8 mouse cellular contexts compared by ENCODE assay signal in genomic region chr3:75956551-75957302, GRCm38 (mm10). TPM values are rescaled to one million over a fixed set of nuclear protein-coding genes. Genes with fewer than 3 reads are reported as not detected.
DNase-seq lines count a peak whose midpoint lies in the region; ATAC-seq and TF ChIP-seq lines count a peak whose summit lies in the region.

Gene Golim4, minus strand, starts transcription at chr3:75956949.

- peaks cover 37% of the 10 kb centered on the region for H3K4me1 ChIP-seq in hindbrain, embryonic 10.5 days (replicated peaks)
- H3K4me1 ChIP-seq in lung, postnatal 0 days (ENCODE audit: insufficient read depth, low read depth, low read length), result peaks cover 16% of the 10 kb centered on the region

- peak; percentile 99 for DNase-seq in MN1 (ENCODE audit: low spot score)
- peak; percentile 82 for DNase-seq in cerebellum, adult 9-10 months
- peak; percentile 93 for DNase-seq in hindbrain, embryonic 10.5 days (ENCODE audit: low spot score)
- DNase-seq in layer of hippocampus, adult 9-11 months, result peak; percentile 94
- DNase-seq in lung, postnatal 0 days (ENCODE audit: low spot score), result peak; percentile 98
- DNase-seq in ovary, postnatal 14 days (ENCODE audit: low spot score), result peak; percentile 87
- peak; percentile 86 for DNase-seq in thymus, postnatal 14 days

- WGBS in hindbrain, embryonic 10.5 days, result under 1% methylated on average over 53 of the region's 53 CpGs
- WGBS in lung, postnatal 0 days, result under 1% methylated on average over 51 of the region's 53 CpGs

- no peak for TF ChIP-seq EP300 in lung, postnatal 0 days (IDR thresholded peaks at IDR 0.05)

- peak within 1 kb of the TSS; percentile 59 for H3K9ac ChIP-seq in lung, postnatal 0 days (replicated peaks; ENCODE audit: low read depth)

- H3K4me3 ChIP-seq in hindbrain, embryonic 10.5 days, result peak within 1 kb of the TSS; percentile 67
- H3K4me3 ChIP-seq in lung, postnatal 0 days (ENCODE audit: low read depth, low read length), result peak within 1 kb of the TSS; percentile 61

- TF ChIP-seq CTCF in lung, postnatal 0 days (IDR thresholded peaks at IDR 0.05), result peak; percentile 29

- peak within 1 kb of the TSS; percentile 83 for H3K4me2 ChIP-seq in lung, postnatal 0 days (replicated peaks; ENCODE audit: low read depth, low read length)

- no peaks in the 10 kb centered on the region for H3K27me3 ChIP-seq in hindbrain, embryonic 10.5 days (ENCODE audit: insufficient read depth, poor library complexity, severe bottlenecking)
- no peaks in the 10 kb centered on the region for H3K27me3 ChIP-seq in lung, postnatal 0 days (replicated peaks; ENCODE audit: insufficient read depth, low read length)

- H3K36me3 ChIP-seq in hindbrain, embryonic 10.5 days, result no peaks in the 10 kb centered on the region; the same call in 1 of the 2 replicates
- no peaks in the 10 kb centered on the region for H3K36me3 ChIP-seq in lung, postnatal 0 days (ENCODE audit: insufficient read depth, low read length)

- peak; percentile 95 for ATAC-seq in frontal cortex, adult (ENCODE audit: low TSS enrichment)
- peak; percentile 99 for ATAC-seq in lung, postnatal 0 days

- peak within 1 kb of the TSS; percentile 92 for H3K27ac ChIP-seq in hindbrain, embryonic 10.5 days
- peak within 1 kb of the TSS; percentile 88 for H3K27ac ChIP-seq in lung, postnatal 0 days (ENCODE audit: low read length)

- no peaks in the 10 kb centered on the region for H3K9me3 ChIP-seq in hindbrain, embryonic 10.5 days
- no peaks in the 10 kb centered on the region for H3K9me3 ChIP-seq in lung, postnatal 0 days (ENCODE audit: low read length)

RNA-seq across cellular contexts. Expression of gene Golim4, which starts in this region (rescaled TPM):
- 45.0 and 56.2 TPM in 2 replicates for polyA plus RNA-seq in hindbrain, embryonic 10.5 days (2016; fragmentation: Nextera tagmentation; extraction: Ambion mirVana)
- polyA plus RNA-seq in lung, postnatal 0 days (2015; fragmentation: Nextera tagmentation; extraction: Ambion mirVana), result 31.0 and 34.9 TPM in 2 replicates

Comparison
In these comparisons a context has a peak if more than half of its experiments do, and no peak if none do; other contexts are left out.
1. Peak in every context shown above with its lines: DNase-seq, ATAC-seq, H3K4me3 ChIP-seq and H3K27ac ChIP-seq.